Mouse (Mus musculus) forebrain, embryonic 12.5 days (tissue): ENCODE measurements at regions not wholly inside any gene's neighbourhood (a gene's known extent, or its start where the extent isn't known, plus 50 kb on each side); places are given as distances from the start of the nearest gene placed in this dataset.

Experiments used
- ATAC-seq: fragments of 200-750 bp; cut with Nextera tagmentation; 2 replicates; pipeline ENCODE4 v1.8.0; 2017; ENCODE audit warnings: moderate TSS enrichment; ENCODE audit not compliant: low FRiP score
- H3K27ac ChIP-seq: fragments of 300-500 bp; sonication (generic); 2 replicates; pipeline ENCODE4 v1.5.1; 2016; ENCODE audit warnings: mild to moderate bottlenecking
- H3K27me3 ChIP-seq: fragments of 300-500 bp; sonication (generic); 2 replicates; pipeline ENCODE4 v1.6.1; 2016; ENCODE audit warnings: mild to moderate bottlenecking
- H3K36me3 ChIP-seq: fragments of 300-500 bp; sonication (generic); replicated peaks from 2 replicates; pipeline ENCODE4 v1.6.1; 2016; ENCODE audit warnings: mild to moderate bottlenecking
- H3K4me1 ChIP-seq: fragments of 300-500 bp; sonication (generic); 2 replicates; pipeline ENCODE4 v1.6.1; 2016
- H3K4me2 ChIP-seq: fragments of 300-500 bp; sonication (generic); 2 replicates; pipeline ENCODE4 v1.6.1; 2016; ENCODE audit warnings: mild to moderate bottlenecking, moderate library complexity
- H3K4me3 ChIP-seq: fragments of 300-500 bp; sonication (generic); replicated peaks from 2 replicates; pipeline ENCODE4 v1.5.1; 2016; ENCODE audit warnings: mild to moderate bottlenecking
- H3K9ac ChIP-seq: fragments of 300-500 bp; sonication (generic); 2 replicates; pipeline ENCODE4 v1.6.1; 2016; ENCODE audit warnings: mild to moderate bottlenecking
- H3K9me3 ChIP-seq: fragments of 300-500 bp; sonication (generic); 2 replicates; pipeline ENCODE4 v1.6.1; 2016
- WGBS: fragments of 180-500 bp; shearing (Covaris S2); methylation state at CpG from one replicate; pipeline ENCODE4 v1.1.7; 2016; 5-methylcytosine and 5-hydroxymethylcytosine counted together

DNA sequence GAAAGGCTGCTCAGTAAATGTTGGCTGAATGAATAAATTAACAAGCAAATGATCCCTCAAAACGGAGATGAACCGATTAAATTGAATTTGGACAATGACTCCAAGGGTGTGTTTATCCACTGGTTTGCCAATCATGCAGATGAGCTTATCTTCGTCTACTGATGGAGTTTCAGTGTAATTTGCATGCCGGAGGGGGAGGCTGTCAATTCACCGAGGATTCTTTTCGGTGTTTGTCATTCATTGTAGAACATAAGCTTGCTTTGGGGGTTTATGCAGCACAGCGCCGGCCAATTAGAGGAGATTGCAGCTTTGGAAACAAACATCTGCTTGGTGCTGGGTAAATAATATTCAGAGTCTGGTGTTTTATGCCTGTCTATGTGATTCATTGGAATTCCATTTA, 132.7 kb downstream of the Otoa start:
- no peak overlapping the region for H3K9ac ChIP-seq
- no peaks in the 10 kb centered on the region for H3K27me3 ChIP-seq
- WGBS: 34% methylated on average over 8 of the region's 8 CpGs
- H3K4me1 ChIP-seq: peaks cover 8% of the 10 kb centered on the region
- peak overlapping the region; percentile 13; the same call in 1 of the 2 replicates for H3K4me2 ChIP-seq
- ATAC-seq: peak; percentile 51; the same call in 1 of the 2 replicates
- H3K36me3 ChIP-seq: no peaks in the 10 kb centered on the region
- H3K4me3 ChIP-seq: no peak overlapping the region
- no peak overlapping the region for H3K27ac ChIP-seq
- H3K9me3 ChIP-seq: no peaks in the 10 kb centered on the region

- Histone ChIP-seq H3K4me3 (no peak overlapping the region), H3K9ac (no peak overlapping the region), H3K27me3 (no peaks in the 10 kb centered on the region), H3K4me2 (no peak overlapping the region), H3K27ac (no peak overlapping the region), H3K9me3 (no peaks in the 10 kb centered on the region), H3K36me3 (no peaks in the 10 kb centered on the region), H3K4me1 (peaks cover 8% of the 10 kb centered on the region)
- WGBS: 83% methylated on average over 3 of the region's 3 CpGs
- no peak for ATAC-seq
These were observed 133.6 kb downstream of the Otoa start for GRCm38 (mm10) chr7:121215032-121215431.

DNA sequence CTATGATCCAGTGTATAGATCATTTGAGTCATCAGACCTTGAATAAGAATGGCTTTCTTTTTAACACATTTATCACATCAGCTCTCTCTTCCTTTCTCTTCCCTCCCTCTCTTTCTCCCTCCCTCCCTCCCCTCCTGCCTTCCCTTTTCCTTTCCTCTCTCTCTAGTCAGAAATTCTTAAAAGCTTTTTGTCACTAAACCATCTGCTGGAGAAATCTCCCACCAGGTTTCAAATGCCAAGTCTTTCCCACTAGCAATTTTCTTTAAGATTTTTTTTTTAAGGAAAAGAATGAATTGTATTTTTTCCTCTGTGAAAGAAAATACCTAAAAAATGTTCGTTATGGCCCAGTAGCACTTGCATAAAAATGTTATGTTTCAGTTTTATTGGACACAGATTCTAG, 134.3 kb downstream of the Otoa start:
- Histone ChIP-seq H3K27me3 (no peaks in the 10 kb centered on the region), H3K9ac (no peak overlapping the region), H3K4me1 (peaks cover 8% of the 10 kb centered on the region), H3K4me3 (no peak overlapping the region), H3K36me3 (no peaks in the 10 kb centered on the region), H3K9me3 (no peaks in the 10 kb centered on the region), H3K27ac (no peak overlapping the region), H3K4me2 (no peak overlapping the region)
- 79% methylated on average over 1 of the region's 1 CpGs for WGBS
- ATAC-seq: no peak

DNA sequence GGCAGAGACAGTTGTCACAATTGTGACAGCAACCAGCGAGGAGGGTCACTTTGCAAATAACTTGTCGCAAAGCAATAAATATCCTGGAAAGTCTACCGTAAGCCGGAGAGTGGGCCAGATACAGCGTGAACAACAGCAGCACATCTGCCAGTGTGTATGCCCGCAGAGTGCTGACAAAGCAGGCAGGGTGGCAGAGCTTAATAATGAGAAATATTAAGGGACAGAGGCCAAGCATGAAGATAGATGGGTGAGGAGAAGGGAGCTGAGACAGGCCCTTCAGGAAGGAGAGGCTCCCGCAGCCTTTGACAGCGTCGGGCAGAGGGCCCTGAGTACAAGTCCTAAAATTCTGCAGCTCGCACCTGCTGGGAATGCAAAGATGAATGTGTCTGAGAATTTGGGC, 136.6 kb downstream of the Otoa start:
- WGBS: 92% methylated on average over 10 of the region's 10 CpGs

DNA sequence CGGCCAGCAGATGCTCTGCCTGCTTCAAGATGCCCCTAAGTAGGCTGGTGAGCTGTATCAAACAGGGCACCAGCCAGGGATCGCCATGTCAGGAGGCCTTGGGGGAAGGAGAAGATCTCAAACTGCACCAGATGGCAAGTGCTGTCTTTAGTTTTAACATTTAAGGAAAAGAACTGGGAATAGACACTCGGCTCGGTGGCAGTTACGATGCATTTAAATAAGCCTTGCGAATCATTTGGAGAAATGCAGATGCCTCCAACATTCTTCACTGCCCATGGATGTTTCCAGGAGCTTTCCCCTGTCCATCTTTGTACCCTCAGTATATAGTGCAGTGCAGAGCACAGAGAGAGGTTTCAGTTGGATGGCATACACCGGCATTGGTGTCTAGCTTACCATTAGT, 139.7 kb downstream of the Otoa start:
- WGBS: 94% methylated on average over 7 of the region's 7 CpGs
- ATAC-seq: no peak
- Histone ChIP-seq H3K36me3 (no peaks in the 10 kb centered on the region), H3K4me2 (no peak overlapping the region), H3K4me3 (no peak overlapping the region), H3K27ac (no peak overlapping the region), H3K4me1 (no peaks in the 10 kb centered on the region), H3K9ac (no peak overlapping the region), H3K27me3 (no peaks in the 10 kb centered on the region), H3K9me3 (no peaks in the 10 kb centered on the region)

More for the DNA sequence above, 136.6 kb downstream of the Otoa start:
- H3K4me1 ChIP-seq: peaks cover 8% of the 10 kb centered on the region
- H3K9me3 ChIP-seq: no peaks in the 10 kb centered on the region
- no peak overlapping the region for H3K4me2 ChIP-seq
- no peaks in the 10 kb centered on the region for H3K27me3 ChIP-seq
- H3K9ac ChIP-seq: no peak overlapping the region
- H3K27ac ChIP-seq: no peak overlapping the region
- H3K4me3 ChIP-seq: no peak overlapping the region
- no peaks in the 10 kb centered on the region for H3K36me3 ChIP-seq
- no peak for ATAC-seq

GRCm38 (mm10) chr7:121231881-121232280, 150.4 kb downstream of the Otoa start:
- no peak for ATAC-seq
- no peaks in the 10 kb centered on the region for H3K36me3 ChIP-seq
- no peaks in the 10 kb centered on the region for H3K27me3 ChIP-seq
- 78% methylated on average over 3 of the region's 3 CpGs for WGBS
- H3K4me1 ChIP-seq: no peaks in the 10 kb centered on the region
- no peak overlapping the region for H3K9ac ChIP-seq
- H3K4me3 ChIP-seq: no peak overlapping the region
- H3K27ac ChIP-seq: no peak overlapping the region
- H3K4me2 ChIP-seq: no peak overlapping the region
- H3K9me3 ChIP-seq: no peaks in the 10 kb centered on the region

DNA sequence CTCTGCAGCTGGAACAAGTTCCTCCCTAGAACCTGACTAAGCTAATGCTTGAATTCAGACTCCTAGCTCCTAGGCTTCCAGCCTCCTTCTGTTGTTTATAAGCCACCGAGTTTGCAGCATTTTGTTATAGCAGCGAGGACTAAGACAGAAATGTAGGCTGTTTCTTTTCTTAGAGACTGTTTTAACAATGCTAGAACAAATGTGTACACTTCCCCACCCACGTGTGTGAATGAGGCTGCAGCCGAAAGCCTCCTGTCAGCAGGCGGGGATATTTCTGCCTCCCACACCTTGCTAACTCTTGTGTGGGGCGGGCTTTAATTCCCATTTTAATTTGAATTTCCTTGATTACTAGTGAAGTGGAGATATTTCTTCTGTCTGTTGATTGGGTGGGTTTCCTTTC, 153.4 kb downstream of the Otoa start:
- WGBS: 85% methylated on average over 6 of the region's 6 CpGs

DNA sequence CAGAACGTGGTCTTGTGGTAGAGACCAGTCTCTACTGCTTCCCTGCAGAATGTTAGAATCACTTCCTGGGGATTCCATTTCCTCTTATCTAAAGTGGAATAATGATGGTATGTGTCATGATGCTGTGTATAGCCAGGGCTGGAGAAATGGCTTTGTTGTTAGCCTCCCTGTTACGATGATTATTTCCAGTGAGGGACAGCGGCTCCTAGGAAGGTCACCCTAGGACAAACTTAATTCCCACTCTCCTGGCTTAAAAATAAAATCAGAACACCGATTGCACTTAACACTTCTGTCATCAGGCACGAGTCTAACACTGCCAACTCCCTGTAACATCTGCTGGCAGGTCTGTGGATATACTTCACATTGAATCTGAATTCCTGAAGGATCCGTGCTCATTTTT, 151.9 kb upstream of the Hs3st2 start:
- H3K4me3 ChIP-seq: no peak overlapping the region

More for the DNA sequence above, 153.4 kb downstream of the Otoa start:
- no peaks in the 10 kb centered on the region for H3K36me3 ChIP-seq
- H3K9ac ChIP-seq: no peak overlapping the region
- H3K4me2 ChIP-seq: no peak overlapping the region
- H3K27ac ChIP-seq: no peak overlapping the region
- no peaks in the 10 kb centered on the region for H3K9me3 ChIP-seq
- no peaks in the 10 kb centered on the region for H3K4me1 ChIP-seq
- no peak overlapping the region for H3K4me3 ChIP-seq
- no peaks in the 10 kb centered on the region for H3K27me3 ChIP-seq
- ATAC-seq: no peak

DNA sequence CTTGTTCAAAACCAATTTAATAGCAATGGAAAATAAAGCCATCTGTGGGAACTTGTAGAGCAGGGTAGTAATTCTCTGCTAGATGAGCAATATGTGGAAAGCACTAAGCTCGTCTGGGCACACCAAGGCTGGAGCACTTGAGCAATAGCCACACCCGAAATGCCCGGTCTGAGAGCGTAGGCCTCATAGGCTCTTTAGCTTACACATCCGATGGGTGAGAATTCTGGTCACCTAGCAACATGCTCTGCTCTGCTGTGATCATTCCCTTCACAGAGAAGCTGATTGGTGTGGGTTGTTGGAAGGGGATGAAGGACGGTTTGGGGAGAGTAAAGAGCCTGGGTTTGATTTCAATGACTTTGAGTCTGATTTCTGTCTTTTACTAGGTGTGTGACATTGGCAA, 143.8 kb upstream of the Hs3st2 start:
- 86% methylated on average over 6 of the region's 6 CpGs for WGBS
- Histone ChIP-seq H3K9ac (no peak overlapping the region), H3K36me3 (no peaks in the 10 kb centered on the region), H3K4me3 (no peak overlapping the region), H3K27me3 (no peaks in the 10 kb centered on the region), H3K9me3 (no peaks in the 10 kb centered on the region), H3K4me1 (no peaks in the 10 kb centered on the region), H3K4me2 (no peak overlapping the region), H3K27ac (no peak overlapping the region)
- no peak for ATAC-seq

More for the DNA sequence above, 151.9 kb upstream of the Hs3st2 start:
- Histone ChIP-seq H3K9ac (no peak overlapping the region), H3K27me3 (no peaks in the 10 kb centered on the region), H3K4me1 (no peaks in the 10 kb centered on the region), H3K27ac (no peak overlapping the region), H3K4me2 (no peak overlapping the region), H3K36me3 (no peaks in the 10 kb centered on the region), H3K9me3 (no peaks in the 10 kb centered on the region)
- no peak for ATAC-seq
- 90% methylated on average over 6 of the region's 6 CpGs for whole genome bisulfite sequencing

DNA sequence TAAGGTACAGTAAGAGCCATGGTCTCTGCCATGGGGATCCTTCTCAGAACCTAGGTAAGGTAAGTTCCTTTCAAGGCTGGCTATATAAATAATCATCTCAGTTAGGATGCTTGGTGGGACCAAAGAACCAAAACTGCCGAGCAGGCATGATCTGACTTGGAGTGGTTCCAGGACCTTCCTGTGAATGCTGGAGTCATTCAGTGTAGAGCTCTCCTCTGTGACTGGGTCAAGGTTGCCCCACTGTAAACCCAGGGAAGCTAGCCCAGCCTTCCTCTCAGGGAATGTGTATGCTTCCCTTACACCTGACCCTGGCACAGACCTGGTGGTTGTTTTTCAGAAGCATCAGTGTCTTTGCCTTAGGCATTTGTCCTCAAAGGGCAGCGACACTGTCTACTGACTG, 134.2 kb upstream of the Hs3st2 start:
- Histone ChIP-seq H3K4me2 (no peak overlapping the region), H3K4me1 (no peaks in the 10 kb centered on the region), H3K4me3 (no peak overlapping the region), H3K27me3 (0 out of 2 replicates have a peak, but pooled peaks cover 5% of the 10 kb centered on the region), H3K9me3 (no peaks in the 10 kb centered on the region), H3K9ac (no peak overlapping the region), H3K36me3 (no peaks in the 10 kb centered on the region), H3K27ac (no peak overlapping the region)
- no peak for ATAC-seq
- 82% methylated on average over 2 of the region's 2 CpGs for WGBS

- ATAC-seq: no peak
- no peaks in the 10 kb centered on the region for H3K36me3 ChIP-seq
- no peak overlapping the region for H3K4me2 ChIP-seq
- no peak overlapping the region for H3K9ac ChIP-seq
- H3K27me3 ChIP-seq: 0 out of 2 replicates have a peak, but pooled peaks cover 5% of the 10 kb centered on the region
- no peak overlapping the region for H3K4me3 ChIP-seq
- no peaks in the 10 kb centered on the region for H3K9me3 ChIP-seq
- WGBS: 51% methylated on average over 12 of the region's 12 CpGs
- H3K4me1 ChIP-seq: no peaks in the 10 kb centered on the region
- H3K27ac ChIP-seq: no peak overlapping the region
These were observed 132.7 kb upstream of the Hs3st2 start for GRCm38 (mm10) chr7:121258826-121259496.

DNA sequence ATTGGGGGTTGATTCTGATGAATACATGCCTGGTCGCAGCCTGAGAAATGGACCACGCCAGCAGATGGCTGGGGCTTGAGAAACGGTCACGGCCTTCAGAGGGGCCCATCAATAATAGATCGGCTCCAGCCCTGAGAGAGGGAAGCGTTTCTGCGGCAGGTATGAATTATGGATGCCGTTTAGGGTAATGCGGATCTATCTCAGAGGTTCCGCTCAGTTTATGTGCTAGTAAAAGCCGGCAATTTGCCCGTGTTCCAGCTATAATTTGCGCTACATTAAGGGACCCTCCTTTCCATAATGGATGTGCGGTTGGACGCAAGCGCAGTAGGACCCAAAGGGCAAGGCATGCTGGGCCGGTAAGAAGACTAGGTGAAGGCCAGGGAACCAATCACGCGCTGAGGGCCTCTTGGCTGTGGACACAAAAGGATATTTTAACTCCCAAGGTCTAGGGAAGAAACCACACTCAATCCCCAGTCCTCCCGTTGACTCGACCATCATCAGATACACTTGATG, 132.1 kb upstream of the Hs3st2 start:
- 91% methylated on average over 21 of the region's 21 CpGs for WGBS
- ATAC-seq: no peak
- H3K4me2 ChIP-seq: no peak overlapping the region
- H3K9me3 ChIP-seq: no peaks in the 10 kb centered on the region
- H3K4me1 ChIP-seq: no peaks in the 10 kb centered on the region
- H3K27ac ChIP-seq: no peak overlapping the region
- no peak overlapping the region for H3K9ac ChIP-seq
- no peak overlapping the region for H3K4me3 ChIP-seq
- no peaks in the 10 kb centered on the region for H3K36me3 ChIP-seq
- H3K27me3 ChIP-seq: 0 out of 2 replicates have a peak, but pooled peaks cover 5% of the 10 kb centered on the region

GRCm38 (mm10) chr7:121269358-121269757, 122.3 kb upstream of the Hs3st2 start:
- Histone ChIP-seq H3K9ac (no peak overlapping the region), H3K27ac (no peak overlapping the region), H3K36me3 (no peaks in the 10 kb centered on the region), H3K4me3 (no peak overlapping the region), H3K9me3 (no peaks in the 10 kb centered on the region), H3K4me2 (no peak overlapping the region), H3K4me1 (no peaks in the 10 kb centered on the region), H3K27me3 (no peaks in the 10 kb centered on the region)
- WGBS: 87% methylated on average over 2 of the region's 2 CpGs
- ATAC-seq: no peak
